In genomic region chr7:122670873-122671641, GRCm38 (mm10) we compare ENCODE assay signal across 9 mouse cellular contexts. TPM values are rescaled to one million over a fixed set of nuclear protein-coding genes. Genes with fewer than 3 reads are reported as not detected.
A peak's percentile ranks its signal among the peaks of the same experiment; 100 is the strongest.
DNase-seq lines count a peak whose midpoint lies in the region; ATAC-seq and TF ChIP-seq lines count a peak whose summit lies in the region.
"Had no signal": no experiment of that assay in that cellular context is flagged by ENCODE, and none has a peak within 500 bp of the region (broad histone marks: within the 10 kb centered on the region; RNA-seq: fewer than 3 reads in every experiment).

No protein-coding gene starts in this region.

- peak; percentile 14 for DNase-seq in 3134 (ENCODE audit: extremely low read depth, insufficient read length, low spot score)
- peak; percentile 81 to 84 for DNase-seq in adrenal gland, postnatal 4 days (ENCODE audit: low spot score in 2 of 2)
- peak; percentile 89 for DNase-seq in forebrain, embryonic 10.5 days (ENCODE audit: extremely low spot score, low spot score)
- DNase-seq in liver: peak; percentile 84
- DNase-seq in splenic B cell, adult 2 months (ENCODE audit: low read depth, low spot score): peak; percentile 74

- H3K4me1 ChIP-seq in forebrain, embryonic 10.5 days: peaks cover 4% of the 10 kb centered on the region
- H3K4me1 ChIP-seq in heart, embryonic 13.5 days: peaks cover 8% of the 10 kb centered on the region
- no peaks in the 10 kb centered on the region for H3K4me1 ChIP-seq in kidney, embryonic 16.5 days (ENCODE audit: insufficient read depth, low read length)

- peaks cover 24% of the 10 kb centered on the region for H3K27me3 ChIP-seq in forebrain, embryonic 10.5 days (ENCODE audit: poor library complexity, severe bottlenecking)
- peaks cover 38% of the 10 kb centered on the region for H3K27me3 ChIP-seq in heart, embryonic 13.5 days (replicated peaks)
- peaks cover 19% of the 10 kb centered on the region for H3K27me3 ChIP-seq in kidney, embryonic 16.5 days (ENCODE audit: insufficient read depth, low read length)
- no peaks in the 10 kb centered on the region for H3K27me3 ChIP-seq in myocyte (ENCODE audit: control insufficient read depth, insufficient read depth, insufficient read length)
- H3K27me3 ChIP-seq in splenic B cell, adult 2 months (ENCODE audit: control insufficient read depth, insufficient read depth, low read length, poor library complexity, severe bottlenecking): no peaks in the 10 kb centered on the region

- TF ChIP-seq POLR2A in myocyte (IDR thresholded peaks at IDR 0.05; ENCODE audit: insufficient read length, low read depth): no peak

- peak; percentile 66; the same call in 1 of the 2 replicates for ATAC-seq in heart, embryonic 13.5 days (ENCODE audit: extremely low read depth, insufficient number of reproducible peaks, low FRiP score, low TSS enrichment)
- ATAC-seq in kidney, embryonic 16.5 days (ENCODE audit: low FRiP score, low TSS enrichment): peak; percentile 97

- no peak overlapping the region for H3K27ac ChIP-seq in forebrain, embryonic 10.5 days
- H3K27ac ChIP-seq in heart, embryonic 13.5 days (replicated peaks): no peak overlapping the region
- H3K27ac ChIP-seq in kidney, embryonic 16.5 days (ENCODE audit: low read length): no peak overlapping the region

- H3K4me3 ChIP-seq in forebrain, embryonic 10.5 days: peak overlapping the region; percentile 31
- H3K4me3 ChIP-seq in heart, embryonic 13.5 days: peak overlapping the region; percentile 16; the same call in 1 of the 2 replicates
- no peak overlapping the region for H3K4me3 ChIP-seq in kidney, embryonic 16.5 days (ENCODE audit: low read length)
- H3K4me3 ChIP-seq in myocyte: no peak overlapping the region

- H3K9me3 ChIP-seq in forebrain, embryonic 10.5 days: no peaks in the 10 kb centered on the region
- no peaks in the 10 kb centered on the region for H3K9me3 ChIP-seq in heart, embryonic 13.5 days
- no peaks in the 10 kb centered on the region for H3K9me3 ChIP-seq in kidney, embryonic 16.5 days (ENCODE audit: low read length)

- H3K36me3 ChIP-seq in forebrain, embryonic 10.5 days (replicated peaks): no peaks in the 10 kb centered on the region
- H3K36me3 ChIP-seq in heart, embryonic 13.5 days: no peaks in the 10 kb centered on the region
- no peaks in the 10 kb centered on the region for H3K36me3 ChIP-seq in kidney, embryonic 16.5 days (ENCODE audit: insufficient read depth, low read length)
- no peaks in the 10 kb centered on the region for H3K36me3 ChIP-seq in myocyte (ENCODE audit: control insufficient read depth, insufficient read depth)
- H3K36me3 ChIP-seq in splenic B cell, adult 2 months (ENCODE audit: control insufficient read depth, insufficient read depth, low read length, poor library complexity, severe bottlenecking): no peaks in the 10 kb centered on the region
- H3K36me3 ChIP-seq: G1E had no signal

- no peak overlapping the region for H3K9ac ChIP-seq in heart, embryonic 13.5 days
- H3K9ac ChIP-seq in kidney, embryonic 16.5 days (replicated peaks; ENCODE audit: low read length): no peak overlapping the region

- no peaks in the 10 kb centered on the region for H3K79me2 ChIP-seq in myocyte (ENCODE audit: control insufficient read depth, insufficient read depth)

- H3K4me2 ChIP-seq in heart, embryonic 13.5 days: peak overlapping the region; percentile 55
- H3K4me2 ChIP-seq in kidney, embryonic 16.5 days (replicated peaks; ENCODE audit: low read depth, low read length): peak overlapping the region; percentile 28
- H3K4me2 ChIP-seq in myocyte (ENCODE audit: low read depth): no peak overlapping the region

- H3ac ChIP-seq in myocyte (ENCODE audit: control insufficient read depth, insufficient read length): no peak overlapping the region

- WGBS in forebrain, embryonic 10.5 days: 7% methylated on average over 45 of the region's 45 CpGs
- 11% methylated on average over 45 of the region's 45 CpGs for WGBS in heart, embryonic 13.5 days
- 10% methylated on average over 44 of the region's 45 CpGs for WGBS in kidney, embryonic 16.5 days

TF ChIP-seq in myocyte, 11 proteins besides CTCF, POLR2A, EP300 and RAD21:
- no peak for TF ChIP-seq USF1 (IDR thresholded peaks at IDR 0.05; ENCODE audit: low read depth)
- TF ChIP-seq REST (IDR thresholded peaks at IDR 0.05; ENCODE audit: insufficient read depth, insufficient read length): peak; percentile 96
TF ChIP-seq in myocyte: peak in this region for 1.

RNA-seq across cellular contexts. Expression of gene Cacng3, which starts 0.8 kb away (rescaled TPM):
- total RNA-seq in adrenal gland, postnatal 4 days (2021): 1 to 10 TPM; 5.2 to 6.1 TPM
- polyA plus RNA-seq in forebrain, embryonic 10.5 days (2016; fragmentation: Nextera tagmentation; extraction: Ambion mirVana): 0.07 and 0.46 TPM in 2 replicates
- 0.11 TPM in 1 of 2 replicates, not detected in the other for polyA plus RNA-seq in heart, embryonic 13.5 days (2015; fragmentation: Nextera tagmentation; extraction: Ambion mirVana)
- polyA plus RNA-seq in kidney, embryonic 16.5 days (2015; fragmentation: Nextera tagmentation; extraction: Ambion mirVana): 0.35 and 0.92 TPM in 2 replicates
- not detected for polyA plus RNA-seq in myocyte (2012; fragmentation: generic; extraction: Trizol)
- polyA plus RNA-seq: G1E had no signal

Comparison
In these comparisons a context has a peak if more than half of its experiments do, and no peak if none do; other contexts are left out.
1. DNase-seq: peak in every context shown above with its lines; median percentile 89 in forebrain, embryonic 10.5 days; 84 in liver; 82 in adrenal gland, postnatal 4 days; 74 in splenic B cell, adult 2 months; 14 in 3134.
2. H3K4me3 ChIP-seq: peak in forebrain, embryonic 10.5 days (single experiment) and heart, embryonic 13.5 days (single experiment); none in kidney, embryonic 16.5 days (single experiment) and myocyte (single experiment).